Mouse (Mus musculus): ENCODE results near the gene C1ql2. TPM values are rescaled to one million over a fixed set of nuclear protein-coding genes. Genes with fewer than 3 reads are reported as not detected.

Gene C1ql2
- polyA plus RNA-seq, 1 experiment from 2014 or later: not detected

DNA sequence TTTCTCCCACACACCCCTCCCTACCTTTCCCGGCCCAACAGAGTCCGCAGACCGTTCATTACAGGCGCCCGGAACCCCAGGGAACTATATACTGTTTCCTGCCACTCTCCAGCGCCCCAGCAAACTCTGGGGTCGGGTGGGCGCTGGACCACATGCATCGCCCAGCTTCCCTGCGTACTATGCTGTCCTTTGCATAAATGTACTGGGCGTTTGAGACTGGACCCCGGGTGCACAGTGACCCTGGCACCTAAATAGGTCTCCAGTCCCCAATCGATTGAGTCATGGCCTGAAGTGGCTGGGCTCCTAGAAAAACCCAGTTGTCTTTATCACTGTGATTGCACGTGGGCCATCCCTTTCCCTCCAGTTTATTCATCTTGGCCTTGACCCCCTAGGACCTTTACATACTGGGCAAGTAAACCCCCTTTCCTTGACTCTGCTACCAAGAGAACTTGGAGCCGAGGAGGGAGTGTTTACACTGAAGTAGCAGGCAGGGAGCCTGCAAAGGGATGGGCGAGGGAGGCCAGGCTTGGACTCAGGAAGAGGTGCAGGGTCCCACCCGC is 1.5 kb downstream of the C1ql2 start:
- H3K4me3 ChIP-seq (replicated peaks): peak overlapping the region; percentile 27
- 3% methylated on average over 17 of the region's 17 CpGs for WGBS
- peak overlapping the region; percentile 53 for H3K4me2 ChIP-seq
- H3K9me3 ChIP-seq: no peaks in the 10 kb centered on the region
- H3K36me3 ChIP-seq: no peaks in the 10 kb centered on the region
- no peak overlapping the region for H3K9ac ChIP-seq
- H3K4me1 ChIP-seq: peaks cover 18% of the 10 kb centered on the region
- peaks cover 71% of the 10 kb centered on the region for H3K27me3 ChIP-seq (replicated peaks)
- 0 out of 2 replicates have a peak, but pooled peaks have one; percentile 1 for ATAC-seq (ENCODE audit: insufficient read depth, low FRiP score, low read depth)
- H3K27ac ChIP-seq: no peak overlapping the region

DNA sequence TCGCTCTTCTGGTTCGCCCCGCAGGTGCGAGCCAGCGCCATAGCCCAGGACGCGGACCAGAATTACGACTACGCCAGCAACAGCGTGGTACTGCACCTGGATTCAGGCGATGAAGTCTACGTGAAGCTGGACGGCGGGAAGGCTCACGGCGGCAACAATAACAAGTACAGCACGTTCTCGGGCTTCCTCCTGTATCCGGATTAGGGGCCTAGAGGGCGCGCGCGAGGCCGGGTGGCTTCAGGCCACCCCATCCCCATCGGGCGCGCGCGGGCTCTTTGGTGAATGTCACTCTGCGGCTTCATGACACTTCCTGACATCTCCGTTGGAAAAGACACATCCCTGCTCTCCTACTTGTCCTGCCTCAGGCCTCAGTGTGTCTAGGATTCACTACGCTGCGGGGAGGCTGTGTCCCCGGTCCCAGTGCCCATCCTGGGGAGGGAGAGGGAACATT is 2.0 kb downstream of the C1ql2 start:
- H3K4me1 ChIP-seq: peaks cover 18% of the 10 kb centered on the region
- peaks cover 71% of the 10 kb centered on the region for H3K27me3 ChIP-seq (replicated peaks)
- peak overlapping the region; percentile 27 for H3K4me3 ChIP-seq (replicated peaks)
- H3K36me3 ChIP-seq: no peaks in the 10 kb centered on the region
- ATAC-seq (ENCODE audit: insufficient read depth, low FRiP score, low read depth): peak; percentile 42; the same call in 1 of the 2 replicates
- H3K9me3 ChIP-seq: no peaks in the 10 kb centered on the region
- under 1% methylated on average over 34 of the region's 34 CpGs for WGBS
- H3K9ac ChIP-seq: no peak overlapping the region
- H3K27ac ChIP-seq: no peak overlapping the region
- H3K4me2 ChIP-seq: peak overlapping the region; percentile 53

- no peaks in the 10 kb centered on the region for H3K9me3 ChIP-seq
- peaks cover 47% of the 10 kb centered on the region for H3K27me3 ChIP-seq (replicated peaks)
Measured at GRCm38 (mm10) chr1:120345001-120345400, 4.6 kb downstream of the C1ql2 start.

GRCm38 (mm10) chr1:120354387-120354786 is 14.0 kb downstream of the C1ql2 start:
- Histone ChIP-seq H3K4me3 (replicated peaks) (no peak overlapping the region), H3K27ac (no peak overlapping the region), H3K36me3 (no peaks in the 10 kb centered on the region), H3K4me1 (0 out of 2 replicates have a peak, but pooled peaks cover 3% of the 10 kb centered on the region), H3K9ac (no peak overlapping the region), H3K4me2 (no peak overlapping the region), H3K27me3 (replicated peaks) (no peaks in the 10 kb centered on the region), H3K9me3 (no peaks in the 10 kb centered on the region)
- ATAC-seq (ENCODE audit: insufficient read depth, low FRiP score, low read depth): no peak
- 36% methylated on average over 2 of the region's 2 CpGs for WGBS

More at GRCm38 (mm10) chr1:120345001-120345400, 4.6 kb downstream of the C1ql2 start:
- Histone ChIP-seq H3K36me3 (no peaks in the 10 kb centered on the region), H3K27ac (no peak overlapping the region), H3K4me2 (no peak overlapping the region), H3K9ac (no peak overlapping the region), H3K4me3 (replicated peaks) (no peak overlapping the region), H3K4me1 (peaks cover 18% of the 10 kb centered on the region)
- 29% methylated on average over 7 of the region's 7 CpGs for WGBS
- ATAC-seq (ENCODE audit: insufficient read depth, low FRiP score, low read depth): no peak

GRCm38 (mm10) chr1:120357371-120358274 is 17.2 kb downstream of the C1ql2 start:
- no peaks in the 10 kb centered on the region for H3K27me3 ChIP-seq (replicated peaks)
- ATAC-seq (ENCODE audit: insufficient read depth, low FRiP score, low read depth): peak; percentile 97
- no peaks in the 10 kb centered on the region for H3K9me3 ChIP-seq
- 0 out of 2 replicates have a peak overlapping the region, but pooled peaks have one; percentile 21 for H3K4me2 ChIP-seq
- 0 out of 2 replicates have a peak, but pooled peaks cover 3% of the 10 kb centered on the region for H3K4me1 ChIP-seq
- H3K9ac ChIP-seq: no peak overlapping the region
- H3K4me3 ChIP-seq (replicated peaks): no peak overlapping the region
- no peaks in the 10 kb centered on the region for H3K36me3 ChIP-seq
- WGBS: 12% methylated on average over 16 of the region's 16 CpGs
- no peak overlapping the region for H3K27ac ChIP-seq

- ATAC-seq (ENCODE audit: insufficient read depth, low FRiP score, low read depth): no peak
- WGBS: 72% methylated on average over 1 of the region's 1 CpGs
- Histone ChIP-seq H3K9ac (no peak overlapping the region), H3K4me1 (no peaks in the 10 kb centered on the region), H3K27me3 (replicated peaks) (no peaks in the 10 kb centered on the region), H3K4me3 (replicated peaks) (no peak overlapping the region), H3K9me3 (no peaks in the 10 kb centered on the region), H3K36me3 (no peaks in the 10 kb centered on the region), H3K4me2 (no peak overlapping the region), H3K27ac (no peak overlapping the region)
Measured at GRCm38 (mm10) chr1:120363638-120364037, 23.3 kb downstream of the C1ql2 start.

- no peak for ATAC-seq (ENCODE audit: insufficient read depth, low FRiP score, low read depth)
Measured at GRCm38 (mm10) chr1:120368138-120368537, 27.8 kb downstream of the C1ql2 start.

GRCm38 (mm10) chr1:120374131-120374530 is 33.7 kb downstream of the C1ql2 start:
- 66% methylated on average over 7 of the region's 7 CpGs for WGBS
- no peaks in the 10 kb centered on the region for H3K36me3 ChIP-seq
- H3K27me3 ChIP-seq (replicated peaks): no peaks in the 10 kb centered on the region
- no peak overlapping the region for H3K4me2 ChIP-seq
- no peaks in the 10 kb centered on the region for H3K4me1 ChIP-seq
- no peak overlapping the region for H3K27ac ChIP-seq
- no peak overlapping the region for H3K9ac ChIP-seq
- H3K4me3 ChIP-seq (replicated peaks): no peak overlapping the region
- ATAC-seq (ENCODE audit: insufficient read depth, low FRiP score, low read depth): no peak
- no peaks in the 10 kb centered on the region for H3K9me3 ChIP-seq

More at GRCm38 (mm10) chr1:120368138-120368537, 27.8 kb downstream of the C1ql2 start:
- H3K4me1 ChIP-seq: no peaks in the 10 kb centered on the region
- H3K9me3 ChIP-seq: no peaks in the 10 kb centered on the region
- no peak overlapping the region for H3K9ac ChIP-seq
- WGBS: 70% methylated on average over 3 of the region's 3 CpGs
- H3K27me3 ChIP-seq (replicated peaks): no peaks in the 10 kb centered on the region
- no peaks in the 10 kb centered on the region for H3K36me3 ChIP-seq
- no peak overlapping the region for H3K4me2 ChIP-seq
- no peak overlapping the region for H3K27ac ChIP-seq
- no peak overlapping the region for H3K4me3 ChIP-seq (replicated peaks)

DNA sequence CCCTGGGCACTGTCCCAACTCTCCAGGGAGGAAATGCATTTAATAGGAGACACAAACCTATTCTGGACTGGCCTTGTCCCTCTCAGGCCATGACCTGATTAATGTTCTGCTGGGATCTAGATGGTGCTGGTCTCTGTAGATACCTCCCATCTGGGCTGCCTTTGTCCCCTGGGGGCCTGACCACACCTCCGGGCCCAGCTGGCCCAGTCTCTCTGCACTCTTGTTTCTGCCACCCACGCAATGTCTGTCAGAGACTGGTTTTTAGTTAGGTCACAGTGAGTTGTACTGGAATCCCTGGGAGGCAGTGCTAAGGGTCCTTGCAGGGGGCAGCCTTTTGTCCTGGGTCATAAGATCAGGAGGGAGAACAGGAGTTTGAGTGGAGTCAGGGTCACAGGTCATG is 34.5 kb downstream of the C1ql2 start:
- Histone ChIP-seq H3K27me3 (replicated peaks) (no peaks in the 10 kb centered on the region), H3K4me1 (no peaks in the 10 kb centered on the region), H3K9ac (no peak overlapping the region), H3K4me3 (replicated peaks) (no peak overlapping the region), H3K36me3 (no peaks in the 10 kb centered on the region), H3K27ac (no peak overlapping the region), H3K9me3 (no peaks in the 10 kb centered on the region), H3K4me2 (no peak overlapping the region)
- WGBS: 73% methylated on average over 2 of the region's 2 CpGs
- ATAC-seq (ENCODE audit: insufficient read depth, low FRiP score, low read depth): no peak

- Histone ChIP-seq H3K9ac (no peak overlapping the region), H3K9me3 (no peaks in the 10 kb centered on the region), H3K27ac (no peak overlapping the region), H3K4me1 (no peaks in the 10 kb centered on the region), H3K4me3 (replicated peaks) (no peak overlapping the region), H3K36me3 (no peaks in the 10 kb centered on the region), H3K27me3 (replicated peaks) (no peaks in the 10 kb centered on the region), H3K4me2 (no peak overlapping the region)
- 70% methylated on average over 18 of the region's 18 CpGs for WGBS
- no peak for ATAC-seq (ENCODE audit: insufficient read depth, low FRiP score, low read depth)
Measured at GRCm38 (mm10) chr1:120385029-120385571, 44.7 kb downstream of the C1ql2 start.

- Histone ChIP-seq H3K4me2 (no peak overlapping the region), H3K27ac (no peak overlapping the region), H3K4me1 (no peaks in the 10 kb centered on the region), H3K9me3 (no peaks in the 10 kb centered on the region), H3K27me3 (replicated peaks) (no peaks in the 10 kb centered on the region), H3K36me3 (no peaks in the 10 kb centered on the region), H3K4me3 (replicated peaks) (no peak overlapping the region), H3K9ac (no peak overlapping the region)
- 41% methylated on average over 6 of the region's 6 CpGs for WGBS
- ATAC-seq (ENCODE audit: insufficient read depth, low FRiP score, low read depth): no peak
Measured at GRCm38 (mm10) chr1:120389734-120390133, 49.4 kb downstream of the C1ql2 start.

GRCm38 (mm10) chr1:120390336-120390735 is 50.0 kb downstream of the C1ql2 start:
- no peak overlapping the region for H3K27ac ChIP-seq
- H3K4me2 ChIP-seq: no peak overlapping the region
- no peaks in the 10 kb centered on the region for H3K9me3 ChIP-seq
- H3K4me3 ChIP-seq (replicated peaks): no peak overlapping the region
- no peaks in the 10 kb centered on the region for H3K27me3 ChIP-seq (replicated peaks)
- no peak for ATAC-seq (ENCODE audit: insufficient read depth, low FRiP score, low read depth)
- H3K36me3 ChIP-seq: no peaks in the 10 kb centered on the region
- no peaks in the 10 kb centered on the region for H3K4me1 ChIP-seq
- no peak overlapping the region for H3K9ac ChIP-seq
- WGBS: 3% methylated on average over 11 of the region's 11 CpGs
